Mouse (Mus musculus) ES-E14 (cell line): ENCODE measurements at regions not wholly inside any gene's neighbourhood (a gene's known extent, or its start where the extent isn't known, plus 50 kb on each side); places are given as distances from the start of the nearest gene placed in this dataset.

Experiments used
- HCFC1 ChIP-seq: IDR thresholded peaks from 2 replicates; pipeline ENCODE4 v1.6.1; 2012; ENCODE audit warnings: low read length, inconsistent platforms, borderline replicate concordance; ENCODE audit not compliant: insufficient read depth
- ZNF384 ChIP-seq: IDR thresholded peaks from 2 replicates; pipeline ENCODE4 v1.6.1; 2012; ENCODE audit warnings: low read depth, low read length, inconsistent platforms

DNA sequence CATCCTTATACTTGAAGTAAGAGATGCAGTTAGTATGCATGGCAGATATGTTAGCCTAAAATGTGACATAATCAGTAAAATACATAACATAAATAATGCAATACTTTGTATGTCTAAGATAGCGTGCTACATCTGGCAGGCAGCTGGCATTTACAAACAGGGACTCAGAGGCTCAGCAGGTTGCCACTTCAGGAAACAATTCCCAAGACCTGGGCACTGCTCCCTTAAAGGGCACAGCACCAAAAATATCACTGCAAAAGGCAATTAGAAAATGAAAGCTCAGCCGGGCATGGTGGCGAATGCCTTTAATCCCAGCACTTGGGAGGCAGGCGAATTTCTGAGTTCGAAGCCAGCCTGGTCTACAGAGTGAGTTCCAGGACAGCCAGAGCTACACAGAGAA is 544.0 kb downstream of the Zfp704 start:
- no peak for TF ChIP-seq ZNF384
- no peak for TF ChIP-seq HCFC1
